Mouse (Mus musculus): ENCODE data around the gene Lrrc27. TPM values are rescaled to one million over a fixed set of nuclear protein-coding genes. Genes with fewer than 3 reads are reported as not detected.

Gene Lrrc27
- total and polyA plus RNA-seq, 2 experiments: 0.28 to 1.1 TPM

- Histone ChIP-seq H3K36me3 (ENCODE audit: control insufficient read depth, insufficient read depth, low read length) (no peaks in the 10 kb centered on the region), H3K4me1 (ENCODE audit: control insufficient read depth, insufficient read depth, low read length) (peaks cover 3% of the 10 kb centered on the region), H3K79me2 (ENCODE audit: control insufficient read depth, insufficient read depth, low read length) (no peaks in the 10 kb centered on the region), H3K9ac (ENCODE audit: low read depth, low read length) (no peak overlapping the region), H3K27ac (replicated peaks; ENCODE audit: insufficient read depth, low read depth, low read length) (no peak overlapping the region), H3K4me3 (ENCODE audit: insufficient read depth, low read depth, low read length) (no peak overlapping the region), H3K27me3 (ENCODE audit: control insufficient read depth, insufficient read depth, low read length) (no peaks in the 10 kb centered on the region)
- WGBS: 86% methylated on average over 14 of the region's 14 CpGs
- DNase-seq (ENCODE audit: extremely low read depth, low read depth, low spot score): no peak
- no peak for TF ChIP-seq POLR2A (IDR thresholded peaks at IDR 0.05; ENCODE audit: extremely low read depth, insufficient read depth, low read length)
- TF ChIP-seq CTCF (IDR thresholded peaks at IDR 0.05; ENCODE audit: low read depth, low read length): no peak
Observed at GRCm38 (mm10) chr7:139214596-139215340, 2.0 kb downstream of the Lrrc27 start.

GRCm38 (mm10) chr7:139215516-139215915, 2.7 kb downstream of the Lrrc27 start:
- Histone ChIP-seq H3K4me3 (ENCODE audit: insufficient read depth, low read depth, low read length) (no peak overlapping the region), H3K4me1 (ENCODE audit: control insufficient read depth, insufficient read depth, low read length) (peaks cover 3% of the 10 kb centered on the region), H3K36me3 (ENCODE audit: control insufficient read depth, insufficient read depth, low read length) (no peaks in the 10 kb centered on the region), H3K79me2 (ENCODE audit: control insufficient read depth, insufficient read depth, low read length) (no peaks in the 10 kb centered on the region), H3K27ac (replicated peaks; ENCODE audit: insufficient read depth, low read depth, low read length) (no peak overlapping the region), H3K9ac (ENCODE audit: low read depth, low read length) (no peak overlapping the region), H3K27me3 (ENCODE audit: control insufficient read depth, insufficient read depth, low read length) (no peaks in the 10 kb centered on the region)
- WGBS: 79% methylated on average over 1 of the region's 1 CpGs
- DNase-seq (ENCODE audit: extremely low read depth, low read depth, low spot score): no peak
- TF ChIP-seq POLR2A (IDR thresholded peaks at IDR 0.05; ENCODE audit: extremely low read depth, insufficient read depth, low read length) (no peak), CTCF (IDR thresholded peaks at IDR 0.05; ENCODE audit: low read depth, low read length) (no peak)

GRCm38 (mm10) chr7:139215946-139216345, 3.2 kb downstream of the Lrrc27 start:
- Histone ChIP-seq H3K4me1 (ENCODE audit: control insufficient read depth, insufficient read depth, low read length) (peaks cover 3% of the 10 kb centered on the region), H3K27ac (replicated peaks; ENCODE audit: insufficient read depth, low read depth, low read length) (no peak overlapping the region), H3K27me3 (ENCODE audit: control insufficient read depth, insufficient read depth, low read length) (no peaks in the 10 kb centered on the region), H3K9ac (ENCODE audit: low read depth, low read length) (no peak overlapping the region), H3K4me3 (ENCODE audit: insufficient read depth, low read depth, low read length) (no peak overlapping the region), H3K79me2 (ENCODE audit: control insufficient read depth, insufficient read depth, low read length) (no peaks in the 10 kb centered on the region), H3K36me3 (ENCODE audit: control insufficient read depth, insufficient read depth, low read length) (no peaks in the 10 kb centered on the region)
- WGBS: 89% methylated on average over 7 of the region's 7 CpGs
- DNase-seq (ENCODE audit: extremely low read depth, low read depth, low spot score): no peak
- TF ChIP-seq POLR2A (IDR thresholded peaks at IDR 0.05; ENCODE audit: extremely low read depth, insufficient read depth, low read length): no peak
- no peak for TF ChIP-seq CTCF (IDR thresholded peaks at IDR 0.05; ENCODE audit: low read depth, low read length)

GRCm38 (mm10) chr7:139216464-139216863, 3.7 kb downstream of the Lrrc27 start:
- Histone ChIP-seq H3K4me3 (ENCODE audit: insufficient read depth, low read depth, low read length) (no peak overlapping the region), H3K36me3 (ENCODE audit: control insufficient read depth, insufficient read depth, low read length) (no peaks in the 10 kb centered on the region), H3K27me3 (ENCODE audit: control insufficient read depth, insufficient read depth, low read length) (no peaks in the 10 kb centered on the region), H3K27ac (replicated peaks; ENCODE audit: insufficient read depth, low read depth, low read length) (no peak overlapping the region), H3K9ac (ENCODE audit: low read depth, low read length) (no peak overlapping the region), H3K4me1 (ENCODE audit: control insufficient read depth, insufficient read depth, low read length) (peaks cover 3% of the 10 kb centered on the region), H3K79me2 (ENCODE audit: control insufficient read depth, insufficient read depth, low read length) (no peaks in the 10 kb centered on the region)
- no peak for DNase-seq (ENCODE audit: extremely low read depth, low read depth, low spot score)
- no peak for TF ChIP-seq POLR2A (IDR thresholded peaks at IDR 0.05; ENCODE audit: extremely low read depth, insufficient read depth, low read length)
- no peak for TF ChIP-seq CTCF (IDR thresholded peaks at IDR 0.05; ENCODE audit: low read depth, low read length)
- WGBS: 94% methylated on average over 9 of the region's 9 CpGs

GRCm38 (mm10) chr7:139217046-139217445, 4.3 kb downstream of the Lrrc27 start:
- peaks cover 3% of the 10 kb centered on the region for H3K4me1 ChIP-seq (ENCODE audit: control insufficient read depth, insufficient read depth, low read length)
- 85% methylated on average over 7 of the region's 7 CpGs for WGBS
- H3K4me3 ChIP-seq (ENCODE audit: insufficient read depth, low read depth, low read length): no peak overlapping the region
- TF ChIP-seq CTCF (IDR thresholded peaks at IDR 0.05; ENCODE audit: low read depth, low read length) (no peak), POLR2A (IDR thresholded peaks at IDR 0.05; ENCODE audit: extremely low read depth, insufficient read depth, low read length) (no peak)
- DNase-seq (ENCODE audit: extremely low read depth, low read depth, low spot score): no peak
- H3K36me3 ChIP-seq (ENCODE audit: control insufficient read depth, insufficient read depth, low read length): no peaks in the 10 kb centered on the region
- no peaks in the 10 kb centered on the region for H3K79me2 ChIP-seq (ENCODE audit: control insufficient read depth, insufficient read depth, low read length)
- no peak overlapping the region for H3K9ac ChIP-seq (ENCODE audit: low read depth, low read length)
- no peak overlapping the region for H3K27ac ChIP-seq (replicated peaks; ENCODE audit: insufficient read depth, low read depth, low read length)
- H3K27me3 ChIP-seq (ENCODE audit: control insufficient read depth, insufficient read depth, low read length): no peaks in the 10 kb centered on the region

Data from liver, adult 2 months (tissue).